Mouse (Mus musculus) G1E-ER4 (cell line): ENCODE measurements around the gene Utf1. TPM values are rescaled to one million over a fixed set of nuclear protein-coding genes. Genes with fewer than 3 reads are reported as not detected.

ENCODE experiments used
- GATA1 ChIP-seq: IDR thresholded peaks from one replicate; pipeline ENCODE4 v1.8.0; 2012; ENCODE audit warnings: low read length, inconsistent platforms
- polyA plus RNA-seq: library from polyadenylated mRNA; stranded (reverse); fragments of >175 nt; gene quantifications from 2 replicates; pipeline ENCODE4 v1.2.3, GENCODE M21; 2012

Utf1 gene
- polyA plus RNA-seq = not detected in 2 replicates

DNA sequence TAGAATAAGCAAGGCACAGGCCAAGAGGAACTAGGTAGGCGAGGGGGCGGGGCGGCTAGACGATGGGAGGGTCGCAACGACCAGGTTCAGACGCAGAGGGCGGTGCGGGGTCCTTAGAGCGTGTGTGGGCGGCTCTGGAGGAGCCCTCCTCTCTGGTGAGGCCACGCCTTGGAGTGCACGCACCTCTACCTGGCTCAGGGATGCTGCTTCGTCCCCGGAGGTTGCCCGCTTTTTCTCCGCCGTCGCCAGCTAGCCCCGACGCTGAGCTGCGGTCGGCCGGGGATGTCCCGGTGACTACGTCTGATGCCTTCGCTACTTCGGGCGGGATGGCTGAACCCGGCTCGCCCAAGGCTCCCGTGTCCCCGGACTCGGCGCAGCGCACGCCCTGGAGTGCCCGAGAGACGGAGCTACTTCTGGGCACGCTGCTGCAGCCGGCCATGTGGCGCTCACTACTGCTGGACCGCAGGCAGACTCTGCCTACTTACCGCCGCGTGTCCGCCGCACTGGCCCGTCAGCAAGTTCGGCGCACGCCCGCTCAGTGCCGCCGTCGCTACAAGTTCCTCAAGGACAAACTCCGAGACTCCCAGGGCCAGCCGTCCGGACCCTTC lies at the start of gene Utf1:
TSS of gene Utf1 (plus strand) at position 116 of the 608 bp plus-strand sequence.
- TF ChIP-seq GATA1 = no peak

DNA sequence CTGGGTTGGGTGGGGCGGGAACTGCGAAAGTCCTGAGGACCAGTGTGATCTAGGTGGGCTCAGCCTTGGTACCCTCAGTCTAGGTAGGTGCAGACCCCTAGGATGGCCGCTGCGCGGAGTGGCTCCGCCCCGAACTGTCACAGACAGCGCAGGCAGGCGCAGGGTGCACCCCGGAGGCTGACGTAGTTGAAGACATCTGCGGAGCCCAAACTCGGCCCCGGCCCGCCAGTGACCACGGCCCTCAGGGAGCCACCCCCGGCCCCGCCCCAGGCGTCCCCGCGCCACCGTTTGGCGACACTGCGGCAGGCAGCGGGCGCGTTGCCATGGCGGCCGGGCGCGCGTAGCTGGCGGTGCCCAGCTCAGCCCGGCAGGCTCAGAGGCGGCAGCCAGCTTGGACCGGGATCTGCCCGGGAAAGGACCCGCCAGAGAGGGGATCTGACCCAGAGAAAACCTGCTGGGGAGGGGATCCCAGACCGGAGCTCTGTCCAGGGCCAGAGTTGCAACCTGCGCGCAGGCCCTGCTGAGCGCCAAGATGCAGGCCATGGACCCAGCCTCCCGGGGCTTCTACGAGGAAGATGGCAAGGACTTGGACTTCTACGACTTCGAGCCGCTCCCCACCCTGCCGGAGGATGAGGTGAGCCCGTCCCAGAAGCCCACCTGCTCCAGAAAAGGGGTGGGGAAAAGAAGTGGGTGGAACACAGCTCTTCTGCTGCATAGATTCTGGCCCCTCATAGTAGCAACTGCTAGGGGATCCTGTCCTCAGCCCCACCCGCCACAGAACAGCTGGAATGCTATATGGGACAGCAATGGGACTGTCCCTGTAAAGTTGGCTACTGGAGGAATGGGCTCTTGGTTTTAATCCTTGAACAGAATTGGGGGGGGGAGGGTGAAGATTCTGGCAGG lies 48.7 kb upstream of the Utf1 start, which contains the start of gene Kndc1:
TSS of gene Kndc1 (plus strand) at position 42 of the 903 bp plus-strand sequence.
- no peak for TF ChIP-seq GATA1

DNA sequence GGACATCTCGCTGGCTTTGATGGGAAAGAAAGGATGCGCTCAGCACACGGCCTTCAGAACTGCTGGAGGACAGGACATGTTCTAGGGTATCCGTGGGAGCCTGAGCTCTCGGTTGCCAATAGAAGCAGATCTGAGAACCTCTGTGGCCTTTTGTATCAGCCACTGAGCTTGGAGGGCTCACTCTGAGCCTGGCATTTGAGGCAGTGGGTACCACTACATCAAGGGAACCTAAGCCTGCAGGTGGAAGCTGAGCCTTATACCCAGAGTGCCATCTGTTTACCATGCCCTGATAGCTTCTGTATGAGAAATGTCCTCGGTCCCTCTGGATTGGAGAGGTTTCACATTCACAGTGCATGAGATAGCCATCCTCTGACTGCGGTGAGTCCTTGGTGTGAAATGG lies 47.3 kb upstream of the Utf1 start:
- no peak for TF ChIP-seq GATA1

DNA sequence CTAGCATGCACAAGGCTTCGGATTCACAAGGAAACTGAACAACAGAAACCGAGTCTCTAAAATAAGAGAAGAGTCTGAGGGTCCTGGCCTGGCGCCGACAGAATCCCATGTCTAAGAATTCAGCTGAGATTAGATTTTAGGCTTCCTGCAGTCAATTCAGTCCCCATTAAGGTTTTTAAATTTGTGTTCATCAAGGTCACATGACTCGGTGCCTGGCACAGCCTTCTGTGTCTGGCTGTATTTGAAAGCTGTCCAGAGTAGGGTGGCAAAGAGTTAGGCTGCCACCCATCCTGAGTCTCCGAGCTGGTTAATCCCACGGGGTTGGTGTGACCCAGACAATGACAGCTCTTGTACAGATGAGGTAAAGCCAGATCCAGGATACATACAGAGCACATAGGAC lies 46.8 kb upstream of the Utf1 start:
- TF ChIP-seq GATA1 = no peak

DNA sequence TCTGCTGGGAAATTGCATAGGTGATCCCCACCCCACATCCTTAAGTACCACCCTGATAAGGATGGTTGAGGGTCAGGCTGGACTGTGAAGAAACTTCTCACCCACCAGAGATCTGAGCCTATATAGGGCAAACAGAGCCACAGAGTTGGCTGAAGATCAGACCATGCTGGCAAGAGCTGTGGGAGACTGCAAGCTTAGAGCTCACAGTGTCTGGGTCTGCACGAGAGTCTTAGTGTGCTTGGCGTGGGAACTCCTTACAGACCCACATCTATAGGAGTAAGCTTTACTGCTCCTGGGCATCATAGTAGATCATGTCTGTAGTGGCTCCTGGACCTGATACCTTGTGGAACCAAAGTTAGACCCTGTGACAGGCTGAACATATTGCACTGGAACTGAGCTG lies 45.0 kb upstream of the Utf1 start:
- TF ChIP-seq GATA1 = no peak

DNA sequence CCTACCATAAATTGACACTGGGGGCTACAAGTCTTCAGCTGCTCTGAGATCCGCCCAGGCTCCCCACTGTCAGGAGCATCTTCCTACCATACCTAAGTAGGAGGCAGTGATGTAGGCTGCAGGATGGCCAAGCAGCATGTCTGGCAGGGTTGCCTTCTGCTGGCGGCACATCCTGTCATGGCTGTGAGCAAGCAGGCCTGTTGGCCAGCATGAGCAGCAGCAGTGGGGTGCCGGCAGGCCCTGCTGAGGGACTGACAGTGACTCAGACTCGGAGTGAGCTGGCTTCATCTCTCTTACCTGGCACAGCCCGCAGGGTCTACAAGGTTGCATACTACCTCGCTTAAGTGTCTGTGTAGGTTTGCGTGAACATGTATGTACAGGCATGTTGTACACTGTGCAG lies 44.1 kb upstream of the Utf1 start:
- no peak for TF ChIP-seq GATA1

DNA sequence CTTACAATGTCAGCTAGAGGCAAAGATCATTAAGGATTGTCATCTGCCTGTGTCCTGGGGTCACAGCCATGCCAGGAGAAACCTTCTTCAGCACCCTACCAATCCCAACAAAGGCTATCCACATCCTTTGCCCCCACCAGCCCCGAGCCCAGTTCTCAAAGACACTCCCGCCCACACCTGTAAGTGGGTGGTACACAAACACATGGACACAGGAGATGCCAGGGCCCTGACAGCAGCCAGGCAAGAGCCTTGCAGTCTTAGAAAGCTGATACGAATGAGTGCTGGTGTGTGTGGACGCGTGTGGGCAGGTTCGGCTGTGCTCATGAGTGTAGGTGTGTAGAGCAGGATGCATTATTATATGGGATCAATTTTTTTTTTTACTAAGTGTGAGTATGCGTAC lies 43.1 kb upstream of the Utf1 start:
- TF ChIP-seq GATA1 = no peak

DNA sequence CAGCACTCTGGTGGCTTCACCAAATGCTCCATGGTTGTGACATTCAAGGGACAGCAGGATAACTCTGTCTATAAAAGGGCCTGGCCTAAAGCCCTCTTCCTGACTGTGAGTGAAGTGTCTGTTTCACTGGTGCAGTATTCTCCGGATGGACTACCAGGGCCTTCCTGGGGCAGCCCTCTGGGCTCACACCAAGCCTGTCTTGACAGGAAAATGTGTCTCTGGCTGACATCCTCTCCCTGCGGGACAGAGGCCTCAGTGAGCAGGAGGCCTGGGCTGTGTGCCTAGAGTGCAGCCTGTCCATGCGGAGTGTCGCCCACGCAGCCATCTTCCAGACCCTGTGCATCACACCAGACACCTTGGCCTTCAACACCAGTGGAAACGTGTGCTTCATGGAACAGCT lies 42.7 kb upstream of the Utf1 start:
- no peak for TF ChIP-seq GATA1

DNA sequence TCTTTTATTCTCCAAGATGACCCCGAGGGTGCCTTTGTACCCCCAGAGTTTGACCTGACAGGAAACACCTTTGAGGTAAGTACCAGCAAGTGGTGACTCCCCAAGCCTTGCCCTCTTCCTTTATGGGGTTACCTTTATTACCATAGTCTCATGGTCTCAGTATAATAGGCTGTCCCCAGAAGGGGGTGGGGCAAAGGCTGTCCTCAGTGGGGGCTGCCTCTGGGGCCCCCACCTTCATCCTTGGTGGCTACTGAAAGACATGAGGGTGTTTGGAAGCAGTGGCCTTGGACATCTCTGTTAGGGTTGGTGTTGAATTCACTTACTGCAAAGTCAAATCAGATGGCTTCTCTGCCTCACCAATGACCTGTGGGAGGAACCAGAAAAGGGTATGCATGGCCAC lies 41.6 kb upstream of the Utf1 start:
- TF ChIP-seq GATA1 = no peak

DNA sequence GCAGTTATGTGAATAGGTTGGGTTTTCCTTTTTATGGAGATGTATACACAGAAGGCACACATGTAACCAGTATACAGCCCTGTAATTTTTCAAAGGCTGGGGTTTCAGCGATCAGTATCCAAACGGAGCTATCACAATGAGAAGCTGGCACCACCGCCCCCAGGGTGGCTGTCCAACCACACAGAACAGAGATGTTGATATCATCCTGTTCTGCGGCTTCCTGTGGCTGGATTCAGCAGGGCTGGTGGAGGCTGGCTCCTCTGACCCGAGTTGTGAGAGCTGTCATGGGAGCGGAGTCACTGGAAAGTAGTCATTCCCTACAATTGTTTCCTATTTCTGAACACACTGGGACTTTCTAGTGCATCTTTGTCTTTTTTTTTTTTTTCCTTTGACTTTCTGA lies 38.3 kb upstream of the Utf1 start:
- no peak for TF ChIP-seq GATA1

DNA sequence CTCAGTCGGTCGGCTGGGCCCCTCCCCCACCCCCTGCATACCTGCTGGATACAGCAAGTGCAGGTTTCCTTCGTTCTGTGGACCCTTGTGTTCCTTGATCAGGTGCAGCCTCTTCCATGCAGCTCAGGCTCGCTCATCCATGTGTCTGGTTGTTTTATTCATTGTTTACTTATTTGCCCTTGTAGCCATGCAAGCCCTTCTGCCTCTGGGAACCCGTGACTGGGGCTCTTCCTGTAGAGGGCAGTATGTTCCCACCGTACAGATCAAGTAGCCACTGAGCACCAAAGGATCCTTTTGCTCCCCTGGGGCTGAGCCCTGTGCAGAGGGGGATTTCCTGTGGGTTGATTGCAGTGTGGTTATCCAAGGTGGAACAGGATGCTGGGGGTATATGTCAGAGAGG lies 37.9 kb upstream of the Utf1 start:
- no peak for TF ChIP-seq GATA1

DNA sequence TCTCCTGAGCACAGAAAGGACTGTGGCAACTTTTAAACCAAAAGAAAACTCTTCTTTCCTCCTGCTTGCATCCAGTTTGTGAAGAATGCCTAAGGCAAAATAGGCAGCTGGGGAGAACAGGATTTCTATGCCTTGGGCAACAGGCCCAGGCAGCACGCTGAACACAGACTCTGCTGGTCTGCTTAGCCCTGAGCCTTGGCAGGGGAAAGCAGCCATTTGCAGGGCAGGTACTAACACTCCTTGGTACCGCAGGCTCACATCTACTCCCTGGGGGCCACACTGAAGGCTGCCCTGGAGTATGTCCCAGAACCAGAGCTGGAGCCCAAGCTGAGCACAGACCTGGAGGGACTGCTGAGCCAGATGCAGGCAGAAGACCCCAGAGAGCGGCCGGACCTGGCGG lies 35.4 kb upstream of the Utf1 start:
- TF ChIP-seq GATA1 = no peak

DNA sequence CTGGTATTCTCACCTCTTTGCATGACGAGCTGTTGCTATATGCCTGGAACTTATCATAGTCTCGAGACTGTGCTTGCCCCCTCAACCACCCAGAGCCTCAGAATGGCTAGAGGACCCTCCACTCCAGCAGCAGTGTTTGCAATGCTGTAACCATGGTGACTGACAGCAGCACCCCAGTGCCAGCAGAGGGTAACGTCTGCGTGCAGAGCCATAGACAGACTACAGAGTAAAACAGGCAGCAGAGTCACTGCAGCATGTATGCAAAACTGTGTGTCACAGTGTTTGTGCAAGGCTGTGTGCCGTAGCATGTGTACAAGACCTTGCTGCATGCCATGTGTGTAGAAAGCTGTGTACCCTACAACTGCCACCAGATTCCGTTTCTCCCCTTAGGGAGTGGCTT lies 34.1 kb upstream of the Utf1 start:
- TF ChIP-seq GATA1 = no peak

DNA sequence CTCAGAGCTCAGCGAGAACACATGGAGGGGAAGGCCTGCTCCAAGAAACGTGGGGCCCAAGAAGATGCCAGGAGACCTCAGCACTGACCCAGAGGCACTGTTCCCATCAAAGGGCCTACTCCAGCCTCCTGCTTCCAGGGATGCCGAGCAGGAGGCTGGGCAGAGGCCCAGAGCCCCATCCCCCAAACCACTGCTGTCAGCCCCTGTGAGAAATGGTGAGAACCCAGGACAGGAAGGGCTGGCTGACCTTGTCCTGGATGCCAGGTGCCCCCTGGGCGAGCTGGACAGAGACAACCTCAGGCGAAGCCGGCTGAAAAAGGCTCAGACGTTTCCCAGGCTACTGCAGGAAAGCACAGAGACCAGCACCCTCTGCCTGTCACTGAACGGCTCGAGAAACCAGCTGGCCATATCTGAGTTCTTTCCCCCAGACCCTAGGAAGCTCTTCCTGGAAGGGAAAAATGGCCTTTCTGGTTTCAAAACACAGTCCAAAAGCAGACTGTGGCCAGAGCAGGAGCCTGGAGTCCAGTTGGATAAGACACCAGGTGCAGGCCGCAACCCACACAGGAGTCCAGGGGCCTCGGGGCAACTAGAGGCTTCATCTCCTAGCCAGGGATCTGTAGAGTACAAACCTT lies 33.3 kb upstream of the Utf1 start:
- no peak for TF ChIP-seq GATA1

DNA sequence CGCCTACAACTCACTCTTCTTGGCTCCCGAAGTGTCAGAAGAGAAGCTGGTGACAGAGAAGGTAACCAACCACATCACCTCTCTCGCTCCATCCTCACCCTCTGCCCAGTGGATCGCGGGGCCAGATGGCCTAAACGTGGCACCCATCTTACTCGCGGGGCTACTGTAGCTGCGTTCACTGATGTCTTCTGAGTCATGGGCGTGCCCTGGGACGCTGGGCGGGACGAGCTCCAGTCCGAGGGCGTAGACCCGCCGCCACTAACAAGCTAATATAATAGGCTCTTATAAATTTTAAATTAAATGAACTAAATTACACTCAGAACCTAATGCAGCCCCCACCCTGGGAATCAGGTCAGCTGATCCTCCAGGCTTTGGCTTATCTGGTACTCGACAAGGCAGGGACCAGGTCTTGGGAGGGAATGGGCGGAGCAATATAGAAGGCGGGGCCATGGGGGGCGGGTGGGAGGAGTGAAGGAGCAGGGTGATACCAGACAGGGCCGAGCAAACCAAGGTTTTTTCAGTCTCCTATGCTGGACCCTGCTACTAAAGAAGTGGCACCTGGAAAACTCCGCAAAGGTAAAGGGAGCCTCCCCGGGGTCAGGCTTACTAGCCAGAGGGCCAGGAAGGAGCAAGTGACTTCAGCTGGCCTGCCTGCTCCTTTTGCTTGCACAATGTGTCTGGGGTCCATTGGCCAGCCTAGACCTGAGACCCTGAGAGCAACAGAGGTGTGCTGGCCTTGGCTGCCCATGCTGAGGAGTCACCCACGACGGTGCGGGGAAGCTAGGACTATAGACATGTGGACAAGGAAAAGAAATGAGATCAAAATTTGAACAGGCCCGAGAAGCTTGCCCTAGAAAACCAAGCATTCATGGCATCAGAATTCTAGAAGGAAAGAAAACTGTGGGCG lies 29.2 kb upstream of the Utf1 start:
- TF ChIP-seq GATA1 = no peak
